Mouse (Mus musculus) large intestine, adult 2 months (tissue): Measurements from ENCODE around the gene Thrb. TPM values are rescaled to one million over a fixed set of nuclear protein-coding genes. Genes with fewer than 3 reads are reported as not detected.

ENCODE experiments used
- DNase-seq: peaks from one replicate; pipeline ENCODE4 v3.0.0-alpha.2; 2012; ENCODE audit warnings: low read depth, low spot score
- WGBS: fragments of 180-500 bp; shearing (Covaris S2); methylation state at CpG from one replicate; pipeline ENCODE4 v1.1.7; 2018; 5-methylcytosine and 5-hydroxymethylcytosine counted together
- polyA plus RNA-seq: library from polyadenylated mRNA; depleted of rRNA; stranded (reverse); fragments of >200 nt; gene quantifications from 2 replicates; pipeline ENCODE4 v1.2.3, GENCODE M21; 2012

Gene Thrb
- polyA plus RNA-seq, 1 experiment: 2.5 TPM

DNA sequence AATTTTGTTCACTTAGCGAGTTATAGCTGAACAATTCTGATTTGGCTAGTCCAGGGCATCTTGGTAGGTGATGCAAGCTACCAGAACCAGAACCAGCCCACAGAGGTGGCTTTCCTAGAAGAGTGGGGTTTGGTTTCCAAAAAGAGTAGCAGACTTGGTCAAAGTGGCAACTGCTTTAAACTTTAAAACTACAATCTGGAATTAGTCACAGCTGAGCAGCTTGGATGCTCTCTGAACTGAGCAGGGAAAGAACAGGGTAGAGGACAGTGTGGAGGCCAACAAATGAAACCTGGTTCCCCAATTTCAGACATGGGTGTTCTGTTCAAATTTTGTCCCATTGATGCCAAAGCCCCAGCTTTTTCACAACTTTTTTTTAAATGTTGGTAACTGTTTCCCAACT is 93.4 kb downstream of the Thrb start:
- 84% methylated on average over 1 of the region's 1 CpGs for WGBS
- no peak for DNase-seq

DNA sequence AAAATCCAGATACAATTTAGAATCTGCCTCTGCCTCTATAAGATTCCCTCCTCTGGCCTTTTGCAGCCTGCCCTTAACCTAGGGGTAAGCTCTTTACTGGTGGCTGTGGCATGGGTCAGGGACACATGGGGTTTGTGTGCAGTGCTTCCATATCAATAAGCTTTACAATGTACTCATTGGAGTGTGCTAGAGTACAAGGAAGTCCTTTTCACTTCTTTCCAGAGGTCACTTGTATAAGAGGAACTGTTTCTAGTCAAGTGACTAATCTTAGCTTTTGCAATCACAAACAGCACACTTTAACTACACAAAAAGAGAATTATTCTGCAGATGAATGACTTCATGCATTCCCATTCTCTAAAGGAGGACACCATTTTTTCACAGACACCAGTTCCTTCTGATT is 96.7 kb downstream of the Thrb start:
- DNase-seq: no peak

DNA sequence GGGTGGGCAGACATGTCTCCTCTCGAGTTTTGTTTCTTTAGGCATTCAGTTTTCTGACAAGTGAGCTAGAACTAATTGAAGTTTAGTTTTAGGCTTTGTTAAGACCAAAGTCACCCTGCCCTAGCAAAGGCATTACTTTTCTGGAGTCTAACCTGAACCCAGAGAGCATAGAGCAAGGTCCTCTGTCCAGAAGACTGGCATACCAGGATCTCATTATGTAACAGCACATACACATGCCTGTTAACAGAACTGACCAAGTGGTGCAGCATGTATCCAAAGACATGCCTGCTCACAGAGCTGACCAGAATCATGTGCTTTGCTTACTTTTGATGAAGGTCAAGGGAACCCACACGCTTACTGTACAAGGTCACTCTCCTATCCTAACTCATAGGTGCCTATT is 107.9 kb downstream of the Thrb start:
- 78% methylated on average over 2 of the region's 2 CpGs for WGBS
- DNase-seq: no peak

DNA sequence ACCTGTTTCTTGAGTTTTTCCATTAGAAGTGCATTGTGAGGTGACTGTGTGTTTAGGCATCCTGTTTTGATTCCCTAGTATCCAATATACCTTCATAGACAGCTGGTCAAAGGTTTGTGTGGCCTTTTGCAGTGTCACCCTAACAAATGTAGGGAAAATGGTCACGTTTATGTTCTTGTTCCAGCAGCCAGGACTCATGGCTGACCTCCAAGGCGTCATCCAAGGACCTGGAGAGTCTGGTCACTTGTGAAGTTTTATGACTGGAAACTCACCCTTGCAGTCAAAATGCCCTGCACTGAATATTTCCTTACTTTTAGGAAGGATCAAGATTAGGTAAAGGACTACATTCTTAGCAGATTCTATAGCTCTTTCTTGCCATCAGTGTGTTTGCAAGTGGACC is 114.3 kb downstream of the Thrb start:
- 59% methylated on average over 2 of the region's 2 CpGs for WGBS
- DNase-seq: no peak

DNA sequence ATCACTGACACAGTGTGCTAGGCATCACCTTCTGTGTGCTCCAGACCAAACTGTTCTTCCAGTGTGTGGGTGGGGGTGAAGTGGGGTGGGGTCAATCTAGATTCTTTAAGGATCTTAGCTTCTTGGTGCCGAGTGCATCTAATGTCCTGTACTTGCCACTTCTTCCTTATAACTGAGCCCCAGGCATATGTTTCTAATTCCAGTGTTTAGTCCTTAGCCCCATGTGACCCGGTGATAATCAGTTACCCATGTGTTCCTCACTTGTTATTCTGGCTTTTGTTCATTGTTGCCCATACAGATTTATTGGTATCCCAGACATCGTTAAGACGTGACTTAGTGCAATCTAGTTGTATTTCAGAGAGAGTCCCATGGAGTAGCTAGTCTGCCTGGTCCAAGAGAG is 121.9 kb downstream of the Thrb start:
- no peak for DNase-seq
- 49% methylated on average over 4 of the region's 4 CpGs for WGBS

DNA sequence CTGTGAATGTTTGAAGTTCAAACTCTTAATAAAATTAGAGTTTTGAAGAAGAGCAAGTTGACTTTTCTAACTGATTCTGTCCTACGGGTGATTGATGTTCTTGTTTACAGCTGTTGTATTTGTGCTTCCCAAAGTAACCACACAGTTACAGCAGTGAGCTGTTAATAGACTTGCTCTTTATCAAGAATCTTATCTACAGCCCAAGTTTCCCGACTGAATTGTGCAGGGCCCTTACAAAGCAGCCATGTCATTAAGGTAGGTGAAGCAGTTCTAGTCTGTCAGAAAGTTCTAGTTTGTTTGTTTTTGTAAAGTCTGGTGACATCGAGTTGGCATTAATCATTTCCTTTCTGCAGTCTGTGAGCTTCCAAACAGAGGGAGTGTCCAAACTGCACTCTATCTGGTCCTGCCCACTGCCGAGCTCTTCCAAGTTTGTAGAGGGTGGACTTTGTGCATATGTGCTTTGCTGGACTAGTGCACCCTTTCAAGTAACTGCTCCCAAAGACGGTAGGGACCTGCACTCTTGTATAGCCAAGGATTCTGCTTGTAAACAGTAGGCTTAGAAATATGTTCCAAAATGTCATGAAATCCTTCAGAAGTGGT is 124.2 kb downstream of the Thrb start:
- WGBS: 8% methylated on average over 5 of the region's 5 CpGs
- DNase-seq: peak; percentile 60

DNA sequence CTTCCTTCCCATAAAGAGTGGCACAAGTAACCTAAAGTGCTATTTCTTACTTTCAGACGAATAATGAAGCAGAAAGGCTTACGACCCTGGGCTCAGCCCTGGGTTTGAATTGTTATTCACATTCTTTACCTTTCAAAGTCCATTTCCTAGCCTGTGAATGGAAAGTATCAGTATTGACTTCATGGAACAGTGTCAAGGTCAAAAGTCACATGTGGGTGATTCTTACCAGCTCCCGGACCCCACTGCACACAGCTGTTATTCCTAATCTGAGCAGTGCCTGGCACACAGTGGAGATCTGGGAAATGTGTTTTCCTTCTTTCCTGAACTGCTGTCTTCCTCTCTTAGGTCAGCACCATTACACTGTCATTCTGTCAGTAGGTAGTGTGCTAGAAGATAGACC is 125.3 kb downstream of the Thrb start:
- no peak for DNase-seq
- 19% methylated on average over 3 of the region's 3 CpGs for WGBS

DNA sequence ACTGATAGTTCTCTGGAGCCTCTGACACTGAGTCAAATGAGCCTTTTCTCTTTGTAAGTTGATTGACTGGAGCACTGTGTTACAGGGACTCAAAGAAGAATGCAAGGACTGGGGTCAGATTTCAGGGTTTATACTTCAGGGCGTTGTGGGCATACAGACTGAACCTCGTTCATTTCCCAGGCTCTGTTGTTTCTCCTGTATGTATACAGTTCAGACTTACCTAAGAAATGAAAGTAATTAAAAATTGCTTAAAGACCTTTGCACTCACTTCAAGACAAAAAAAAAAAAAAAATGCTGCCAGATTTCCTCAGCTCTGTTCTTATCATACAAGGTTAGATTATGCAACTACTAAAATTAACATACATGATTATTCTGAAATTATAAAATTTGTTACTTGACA is 126.2 kb downstream of the Thrb start:
- WGBS: 7% methylated on average over 2 of the region's 2 CpGs
- no peak for DNase-seq

DNA sequence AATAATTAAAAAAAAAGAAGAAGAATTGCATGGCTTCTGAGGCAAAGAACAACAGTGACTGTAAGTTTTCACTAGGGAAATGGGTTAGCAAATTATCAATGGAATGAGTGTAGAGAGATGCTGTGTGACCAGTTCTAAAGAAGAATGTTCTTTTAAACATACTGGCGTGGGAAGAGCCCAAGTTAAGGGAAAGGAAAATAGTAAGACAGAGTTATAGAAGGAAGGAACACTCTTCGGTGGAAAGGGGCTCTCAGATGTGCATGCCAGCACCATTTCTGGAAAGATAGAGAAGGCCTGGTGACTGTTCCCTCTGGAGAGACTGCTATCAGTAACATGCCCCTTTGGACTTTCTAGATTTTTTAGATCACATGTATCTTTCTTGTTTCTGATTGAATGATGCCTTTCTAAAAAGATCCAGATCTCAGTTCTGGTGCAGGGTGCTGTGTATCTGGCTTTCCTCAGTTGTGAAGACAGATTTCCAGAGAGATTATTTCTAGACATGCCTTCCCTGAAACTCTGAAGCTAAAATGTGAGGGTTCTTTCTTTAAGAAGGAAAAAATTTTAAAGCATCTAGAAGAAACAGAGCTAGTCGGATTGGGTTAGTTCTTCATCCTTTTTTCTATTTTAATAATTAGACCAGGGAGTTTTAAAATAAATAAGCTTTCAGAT is 144.0 kb downstream of the Thrb start:
- 80% methylated on average over 3 of the region's 3 CpGs for WGBS
- no peak for DNase-seq

DNA sequence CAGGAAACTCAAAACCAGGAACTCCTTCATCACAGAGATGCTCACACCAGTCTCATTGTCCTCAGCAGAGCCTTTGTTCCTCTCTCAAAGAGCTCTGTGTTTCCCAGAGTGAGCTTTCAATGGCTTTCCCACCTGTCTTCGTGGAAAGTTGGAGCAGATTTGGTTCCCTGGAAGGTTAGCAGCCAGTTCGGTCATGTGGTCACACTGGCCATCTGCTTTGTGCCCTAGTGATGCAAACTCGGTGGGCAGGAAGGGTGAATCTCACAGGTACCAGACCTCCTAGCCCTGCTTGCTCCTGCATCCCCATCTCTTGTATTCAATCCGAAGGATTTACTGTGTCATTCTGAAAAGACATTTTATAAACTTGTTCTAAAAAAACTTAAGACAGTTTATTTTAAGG is 151.0 kb downstream of the Thrb start:
- no peak for DNase-seq
- 70% methylated on average over 4 of the region's 4 CpGs for WGBS

DNA sequence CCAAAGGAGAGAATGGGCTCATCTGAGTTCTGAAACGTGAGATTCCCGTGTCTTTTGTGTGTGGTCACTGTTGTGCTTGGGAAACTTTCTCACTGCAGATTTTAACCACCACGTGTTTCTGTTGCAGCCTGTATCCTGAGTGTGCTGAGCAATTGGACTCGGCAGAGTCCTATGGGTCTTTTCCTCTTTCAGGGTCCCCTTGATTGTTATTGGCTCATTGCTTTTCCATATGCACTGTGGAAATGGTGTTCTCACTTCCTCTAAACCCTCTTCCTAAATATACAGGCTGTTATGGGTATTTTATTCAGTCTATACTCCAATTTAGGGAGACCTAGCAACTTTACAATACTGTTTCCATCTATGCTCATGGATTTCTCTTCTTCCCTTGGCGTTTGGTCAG is 152.4 kb downstream of the Thrb start:
- 82% methylated on average over 5 of the region's 5 CpGs for WGBS

DNA sequence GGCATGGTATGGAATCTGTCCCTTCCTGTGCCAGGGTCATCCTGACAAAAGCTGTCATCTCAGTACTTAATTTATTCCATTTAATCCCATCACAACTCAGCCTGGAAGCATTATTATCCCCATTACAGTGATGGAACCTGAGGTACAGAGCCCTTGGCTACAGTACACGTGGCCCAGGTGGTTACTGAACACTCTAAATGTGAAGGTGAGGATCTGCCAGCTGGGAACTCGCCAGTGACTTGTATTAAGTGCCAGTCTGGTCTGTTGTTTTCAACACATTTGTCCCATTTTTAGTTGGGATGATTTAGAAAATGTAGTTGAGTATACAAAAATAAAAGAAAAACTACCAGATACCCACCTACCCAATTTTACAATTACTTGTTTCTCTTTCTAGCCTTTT is 155.0 kb downstream of the Thrb start:
- no peak for DNase-seq
- 64% methylated on average over 2 of the region's 2 CpGs for WGBS

More for the DNA sequence above, 152.4 kb downstream of the Thrb start:
- no peak for DNase-seq

DNA sequence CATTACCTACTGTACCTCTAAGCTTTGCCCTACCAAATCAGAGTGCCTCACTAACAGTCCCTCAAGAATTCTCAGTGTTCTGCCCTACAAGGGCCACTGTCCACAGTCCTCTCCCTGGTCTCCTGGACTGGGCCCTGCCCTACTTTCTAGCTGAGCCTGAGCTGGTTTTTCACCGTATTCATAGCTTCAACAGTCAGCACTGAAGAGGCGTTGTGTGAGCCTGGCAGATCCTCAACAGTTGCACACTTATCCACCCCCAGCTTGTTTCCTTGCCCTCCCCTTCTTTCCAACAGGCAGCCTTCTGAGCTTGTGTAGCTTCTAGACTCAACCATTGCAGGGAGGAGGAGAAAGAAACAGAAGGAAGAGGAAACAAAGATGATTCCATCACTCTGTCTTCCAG is 158.0 kb downstream of the Thrb start:
- WGBS: 88% methylated on average over 2 of the region's 2 CpGs
- DNase-seq: no peak

DNA sequence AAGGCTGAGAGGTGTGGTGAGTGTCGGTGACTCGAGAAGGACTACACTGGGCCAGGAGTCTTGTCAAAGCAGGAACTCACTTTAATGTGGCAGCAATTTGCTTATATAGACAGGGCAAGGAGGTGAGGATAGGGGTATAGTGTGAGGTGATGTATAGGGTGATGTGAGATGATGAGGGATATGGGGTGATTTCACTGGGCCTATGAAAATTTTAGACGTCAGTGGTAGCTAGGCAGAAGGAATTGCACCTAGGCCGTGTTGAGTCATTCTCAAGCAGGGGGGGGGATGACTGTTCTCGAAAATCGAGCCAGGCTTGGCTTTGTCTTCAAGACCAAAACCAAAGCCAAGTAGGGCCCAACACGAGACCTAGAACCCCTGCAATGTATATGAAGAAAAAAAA is 162.7 kb downstream of the Thrb start:
- DNase-seq: no peak
- 86% methylated on average over 7 of the region's 7 CpGs for WGBS

DNA sequence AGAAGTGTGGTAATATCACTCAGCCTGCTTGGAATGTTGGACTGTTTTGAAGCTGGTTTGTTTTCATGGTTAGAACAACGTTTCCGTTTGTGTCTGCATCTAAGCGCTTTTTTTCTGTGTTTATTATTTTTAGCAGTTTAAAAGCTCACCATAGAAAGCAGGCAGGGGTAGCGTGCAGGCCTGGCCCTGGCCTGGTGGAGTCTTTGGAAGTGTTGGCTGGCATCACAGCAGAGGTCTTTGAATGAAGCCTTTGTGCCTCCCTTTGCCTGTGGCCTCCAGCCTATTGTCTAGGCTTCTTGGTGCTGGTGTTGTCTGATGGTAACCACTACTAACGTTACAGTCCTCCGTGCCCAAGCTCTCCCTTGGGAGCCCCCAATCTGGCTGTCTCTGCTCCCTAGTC is 167.3 kb downstream of the Thrb start:
- DNase-seq: no peak
- 71% methylated on average over 6 of the region's 6 CpGs for WGBS

DNA sequence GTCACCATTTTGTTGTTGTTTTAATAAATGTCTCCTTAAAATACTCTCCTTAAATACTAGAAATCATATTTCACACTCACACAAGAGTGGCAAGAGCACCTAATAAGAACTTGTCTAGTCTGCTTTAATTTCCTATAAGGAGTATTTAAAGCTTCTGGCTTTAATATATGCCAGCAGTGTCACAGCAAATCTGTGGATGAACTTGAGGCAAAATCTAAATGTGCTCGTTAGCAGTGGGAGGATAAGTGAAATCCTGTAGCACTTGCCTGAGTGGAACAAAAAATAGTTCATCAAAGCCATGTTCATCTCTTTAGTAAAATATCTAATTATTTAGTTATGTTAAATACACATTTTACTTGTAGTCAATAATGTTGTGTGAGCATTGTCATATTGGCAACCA is 175.7 kb downstream of the Thrb start:
- no peak for DNase-seq
- WGBS: 95% methylated on average over 1 of the region's 1 CpGs

DNA sequence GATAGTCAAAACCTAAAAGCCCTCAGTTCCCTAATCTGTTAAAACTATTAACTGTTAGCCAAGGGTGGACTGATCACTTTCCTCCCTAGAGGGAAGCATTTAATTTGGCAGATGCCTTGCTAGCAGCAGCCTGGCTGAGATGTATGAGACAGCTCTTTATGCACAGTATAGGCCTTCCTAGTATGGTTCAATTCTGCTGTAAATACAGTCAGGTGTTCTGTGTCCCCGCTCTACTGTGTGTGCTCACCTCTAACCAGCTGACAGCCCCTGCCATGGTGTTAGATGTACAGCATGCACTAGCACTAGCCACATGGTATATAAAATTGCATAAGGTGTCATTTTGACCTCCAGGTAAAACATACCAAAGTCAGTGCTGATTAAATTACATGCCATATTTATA is 176.7 kb downstream of the Thrb start:
- WGBS: 98% methylated on average over 1 of the region's 1 CpGs

DNA sequence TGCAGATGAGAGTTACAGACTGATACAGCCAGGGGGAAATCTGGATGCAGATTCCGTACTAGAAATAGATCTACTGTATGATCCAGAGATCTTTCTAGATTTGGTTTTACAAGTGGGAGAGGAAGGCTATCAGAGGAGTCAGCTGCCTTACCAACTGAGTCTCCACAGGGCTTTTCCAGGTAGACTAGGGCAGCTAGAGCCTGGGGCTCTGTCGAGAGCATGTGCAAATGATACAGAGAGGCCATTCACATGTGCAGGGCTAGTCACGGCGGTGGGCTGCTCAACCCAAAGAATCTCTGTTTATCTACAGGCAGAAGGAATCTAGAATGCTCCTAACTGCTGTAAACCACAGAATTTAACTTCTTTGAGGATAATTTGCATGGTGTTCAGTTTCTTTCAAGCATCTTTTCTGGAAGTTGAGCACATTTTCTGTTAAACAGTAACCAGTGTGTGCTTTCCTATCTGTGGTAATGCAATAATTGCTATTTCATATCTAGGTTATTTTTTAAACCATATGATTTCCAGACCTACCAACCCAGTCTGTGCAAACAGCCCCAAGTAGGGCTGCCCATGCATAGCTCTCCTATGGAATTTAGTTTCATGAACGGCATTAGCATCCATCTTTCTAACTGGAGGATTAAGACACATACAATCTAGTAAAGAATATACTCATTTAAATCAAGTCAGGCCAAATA is 185.1 kb downstream of the Thrb start:
- DNase-seq: no peak
- 33% methylated on average over 5 of the region's 5 CpGs for WGBS

More for the DNA sequence above, 176.7 kb downstream of the Thrb start:
- no peak for DNase-seq

DNA sequence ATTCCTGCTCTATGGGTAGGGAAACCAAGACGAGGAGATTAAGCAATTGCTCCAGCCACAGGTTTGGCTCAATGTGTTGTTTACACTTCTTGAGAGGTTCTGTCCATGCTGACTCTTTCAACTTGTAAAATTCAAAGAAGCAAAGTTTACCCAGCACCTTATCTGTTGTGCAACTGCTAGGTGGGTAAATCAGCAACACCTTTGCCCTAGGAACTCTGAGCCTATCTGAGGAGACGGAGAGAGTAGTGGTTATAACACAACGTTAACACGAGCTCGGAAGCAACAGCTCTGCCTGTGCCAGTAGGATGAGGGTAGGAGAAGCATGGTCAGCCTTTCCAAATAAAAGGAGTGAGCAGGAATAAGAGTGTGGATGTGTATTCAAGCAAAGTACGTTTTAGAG is 185.8 kb downstream of the Thrb start:
- WGBS: 26% methylated on average over 6 of the region's 6 CpGs
- no peak for DNase-seq

DNA sequence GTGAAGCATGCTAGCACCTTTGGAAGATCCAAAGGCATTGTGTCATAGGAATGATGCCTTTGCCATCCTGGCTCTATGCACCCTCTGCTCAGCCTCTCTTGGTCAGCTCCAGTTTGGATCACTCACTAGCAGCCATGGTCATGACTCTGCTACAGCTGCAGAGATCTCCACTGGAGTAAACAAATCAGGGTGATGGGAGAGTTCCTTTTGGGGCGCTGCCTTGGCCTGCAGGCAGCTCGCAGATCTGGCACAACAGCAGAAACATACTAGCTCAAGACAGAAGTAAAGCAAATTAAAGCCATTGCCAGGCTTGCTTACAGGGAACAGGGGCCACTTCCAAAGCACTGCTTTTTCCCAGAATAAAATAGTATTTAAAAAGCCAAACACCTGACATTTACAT is 186.6 kb downstream of the Thrb start:
- WGBS: 71% methylated on average over 2 of the region's 2 CpGs
- DNase-seq: no peak

DNA sequence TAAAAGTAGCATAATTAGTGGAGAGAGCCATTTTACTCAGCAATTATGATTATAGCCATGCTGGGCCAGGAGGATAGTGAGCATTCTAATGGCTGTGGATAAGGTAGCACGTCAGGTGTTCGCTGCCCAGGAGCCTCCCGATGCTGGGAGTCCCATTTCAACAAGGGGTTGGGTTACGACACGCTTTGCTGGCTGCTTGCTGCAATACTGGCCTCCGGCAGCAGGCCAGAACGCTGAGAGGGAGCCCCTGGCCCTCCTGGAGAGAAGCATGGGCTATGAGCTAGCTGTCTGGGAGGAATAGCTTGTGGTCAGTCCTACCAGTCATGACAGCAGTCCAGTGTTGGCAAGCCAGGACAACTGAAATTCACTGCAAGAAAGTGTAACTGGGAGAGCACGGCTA is 187.2 kb downstream of the Thrb start:
- 74% methylated on average over 8 of the region's 8 CpGs for WGBS
- DNase-seq: no peak
